Mouse (Mus musculus) midbrain, embryonic 13.5 days (tissue): ENCODE results near the gene Pdlim3. TPM values are rescaled to one million over a fixed set of nuclear protein-coding genes. Genes with fewer than 3 reads are reported as not detected.

ENCODE experiments used
- ATAC-seq: fragments of 200-750 bp; cut with Nextera tagmentation; 2 replicates; pipeline ENCODE4 v1.8.0; 2017; ENCODE audit warnings: mild to moderate bottlenecking, moderate TSS enrichment, moderate library complexity
- H3K27ac ChIP-seq: fragments of 300-500 bp; sonication (generic); 2 replicates; pipeline ENCODE4 v1.5.1; 2015; ENCODE audit warnings: inconsistent platforms, mild to moderate bottlenecking, moderate library complexity
- H3K27me3 ChIP-seq: fragments of 300-500 bp; sonication (generic); 2 replicates; pipeline ENCODE4 v1.6.1; 2015; ENCODE audit warnings: mild to moderate bottlenecking, inconsistent platforms
- H3K36me3 ChIP-seq: fragments of 300-500 bp; sonication (generic); 2 replicates; pipeline ENCODE4 v1.6.1; 2015; ENCODE audit warnings: mild to moderate bottlenecking, inconsistent platforms
- H3K4me1 ChIP-seq: fragments of 300-500 bp; sonication (generic); replicated peaks from 2 replicates; pipeline ENCODE4 v1.6.1; 2015; ENCODE audit warnings: inconsistent platforms
- H3K4me2 ChIP-seq: fragments of 300-500 bp; sonication (generic); replicated peaks from 2 replicates; pipeline ENCODE4 v1.6.1; 2015; ENCODE audit warnings: moderate library complexity, mild to moderate bottlenecking, inconsistent platforms
- H3K4me3 ChIP-seq: fragments of 300-500 bp; sonication (generic); replicated peaks from 2 replicates; pipeline ENCODE4 v1.5.1; 2015; ENCODE audit warnings: mild to moderate bottlenecking, inconsistent platforms
- H3K9ac ChIP-seq: fragments of 300-500 bp; sonication (generic); replicated peaks from 2 replicates; pipeline ENCODE4 v1.6.1; 2015; ENCODE audit warnings: mild to moderate bottlenecking, inconsistent platforms
- H3K9me3 ChIP-seq: fragments of 300-500 bp; sonication (generic); 2 replicates; pipeline ENCODE4 v1.6.1; 2016; ENCODE audit warnings: mild to moderate bottlenecking, inconsistent platforms
- WGBS: fragments of 180-500 bp; shearing (Covaris S2); methylation state at CpG from one replicate; pipeline ENCODE4 v1.1.7; 2015; 5-methylcytosine and 5-hydroxymethylcytosine counted together
- polyA plus RNA-seq: library from polyadenylated mRNA; unstranded; fragments of >200 nt; fragmentation: Nextera tagmentation; extraction: Ambion mirVana; gene quantifications from 2 replicates; pipeline ENCODE4 v1.2.1, GENCODE M21; 2015

Pdlim3 gene
- polyA plus RNA-seq, 1 experiment from 2014 or later, result 20.5 TPM

GRCm38 (mm10) chr8:45905591-45906250 is 20.5 kb downstream of the Pdlim3 start:
- Histone ChIP-seq H3K9ac (no peak overlapping the region), H3K4me3 (no peak overlapping the region), H3K27ac (no peak overlapping the region), H3K36me3 (no peaks in the 10 kb centered on the region), H3K9me3 (no peaks in the 10 kb centered on the region), H3K4me1 (peaks cover 7% of the 10 kb centered on the region; the same call in 1 of the 2 replicates), H3K27me3 (no peaks in the 10 kb centered on the region), H3K4me2 (no peak overlapping the region)
- WGBS, result 74% methylated on average over 7 of the region's 7 CpGs
- ATAC-seq, result no peak

GRCm38 (mm10) chr8:45906251-45906619 is 21.0 kb downstream of the Pdlim3 start:
- Histone ChIP-seq H3K27ac (no peak overlapping the region), H3K4me1 (peaks cover 7% of the 10 kb centered on the region; the same call in 1 of the 2 replicates), H3K4me2 (no peak overlapping the region), H3K4me3 (no peak overlapping the region), H3K36me3 (no peaks in the 10 kb centered on the region), H3K9me3 (no peaks in the 10 kb centered on the region), H3K27me3 (no peaks in the 10 kb centered on the region), H3K9ac (no peak overlapping the region)
- 81% methylated on average over 4 of the region's 4 CpGs for WGBS
- no peak for ATAC-seq

GRCm38 (mm10) chr8:45913707-45914106 is 28.4 kb downstream of the Pdlim3 start:
- no peaks in the 10 kb centered on the region for H3K9me3 ChIP-seq
- WGBS, result 93% methylated on average over 11 of the region's 11 CpGs

GRCm38 (mm10) chr8:45916496-45916895 is 31.2 kb downstream of the Pdlim3 start:
- Histone ChIP-seq H3K27ac (no peak overlapping the region), H3K4me3 (no peak overlapping the region), H3K9ac (no peak overlapping the region), H3K27me3 (no peaks in the 10 kb centered on the region), H3K4me1 (no peaks in the 10 kb centered on the region), H3K9me3 (no peaks in the 10 kb centered on the region), H3K36me3 (no peaks in the 10 kb centered on the region), H3K4me2 (no peak overlapping the region)
- 85% methylated on average over 3 of the region's 3 CpGs for WGBS
- no peak for ATAC-seq

More at GRCm38 (mm10) chr8:45913707-45914106, 28.4 kb downstream of the Pdlim3 start:
- Histone ChIP-seq H3K27me3 (no peaks in the 10 kb centered on the region), H3K4me1 (peaks cover 5% of the 10 kb centered on the region; the same call in 1 of the 2 replicates), H3K4me3 (no peak overlapping the region), H3K36me3 (no peaks in the 10 kb centered on the region), H3K4me2 (no peak overlapping the region), H3K27ac (no peak overlapping the region), H3K9ac (no peak overlapping the region)
- no peak for ATAC-seq

- Histone ChIP-seq H3K27me3 (no peaks in the 10 kb centered on the region), H3K9me3 (no peaks in the 10 kb centered on the region), H3K27ac (no peak overlapping the region), H3K4me3 (no peak overlapping the region), H3K36me3 (no peaks in the 10 kb centered on the region), H3K4me2 (no peak overlapping the region), H3K4me1 (no peaks in the 10 kb centered on the region), H3K9ac (no peak overlapping the region)
- 79% methylated on average over 20 of the region's 20 CpGs for WGBS
- ATAC-seq, result no peak
Measured at GRCm38 (mm10) chr8:45917040-45917679, 31.9 kb downstream of the Pdlim3 start.

- Histone ChIP-seq H3K4me3 (no peak overlapping the region), H3K4me2 (no peak overlapping the region), H3K9me3 (no peaks in the 10 kb centered on the region), H3K36me3 (no peaks in the 10 kb centered on the region), H3K27me3 (no peaks in the 10 kb centered on the region), H3K9ac (no peak overlapping the region), H3K27ac (no peak overlapping the region), H3K4me1 (no peaks in the 10 kb centered on the region)
- no peak for ATAC-seq
- WGBS, result 87% methylated on average over 15 of the region's 15 CpGs
Measured at GRCm38 (mm10) chr8:45918891-45919290, 33.6 kb downstream of the Pdlim3 start.

GRCm38 (mm10) chr8:45920392-45920791 is 35.1 kb downstream of the Pdlim3 start:
- Histone ChIP-seq H3K4me1 (no peaks in the 10 kb centered on the region), H3K9ac (no peak overlapping the region), H3K27ac (no peak overlapping the region), H3K4me2 (no peak overlapping the region), H3K27me3 (no peaks in the 10 kb centered on the region), H3K36me3 (no peaks in the 10 kb centered on the region), H3K9me3 (no peaks in the 10 kb centered on the region), H3K4me3 (no peak overlapping the region)
- WGBS, result 92% methylated on average over 7 of the region's 7 CpGs
- no peak for ATAC-seq

- Histone ChIP-seq H3K27me3 (no peaks in the 10 kb centered on the region), H3K4me3 (no peak overlapping the region), H3K27ac (no peak overlapping the region), H3K4me1 (no peaks in the 10 kb centered on the region), H3K4me2 (no peak overlapping the region), H3K9ac (no peak overlapping the region), H3K36me3 (no peaks in the 10 kb centered on the region), H3K9me3 (no peaks in the 10 kb centered on the region)
- 97% methylated on average over 7 of the region's 7 CpGs for WGBS
- no peak for ATAC-seq
Measured at GRCm38 (mm10) chr8:45922116-45922515, 36.9 kb downstream of the Pdlim3 start.

- WGBS, result under 1% methylated on average over 23 of the region's 23 CpGs
- ATAC-seq, result peak; percentile 94
- H3K4me2 ChIP-seq, result peak within 1 kb of the TSS; percentile 61
- H3K9ac ChIP-seq, result peak within 1 kb of the TSS; percentile 50
- H3K4me1 ChIP-seq, result no peaks in the 10 kb centered on the region
- H3K27ac ChIP-seq, result no peak within 1 kb of the TSS
- H3K4me3 ChIP-seq, result peak within 1 kb of the TSS; percentile 42
- H3K9me3 ChIP-seq, result peaks cover 11% of the 10 kb centered on the region; the same call in 1 of the 2 replicates
- H3K27me3 ChIP-seq, result peaks cover 11% of the 10 kb centered on the region
- no peaks in the 10 kb centered on the region for H3K36me3 ChIP-seq
Measured at GRCm38 (mm10) chr8:45934582-45935014, 49.3 kb downstream of the Pdlim3 start, which contains the start of gene Ccdc110. TSS of gene Ccdc110 (plus strand) at chr8:45934619.

GRCm38 (mm10) chr8:45936986-45937385 is 51.7 kb downstream of the Pdlim3 start:
- no peaks in the 10 kb centered on the region for H3K36me3 ChIP-seq
- no peak overlapping the region for H3K4me2 ChIP-seq
- peaks cover 11% of the 10 kb centered on the region for H3K27me3 ChIP-seq
- ATAC-seq, result no peak
- H3K4me1 ChIP-seq, result no peaks in the 10 kb centered on the region
- 86% methylated on average over 9 of the region's 9 CpGs for WGBS
- no peak overlapping the region for H3K9ac ChIP-seq
- H3K4me3 ChIP-seq, result no peak overlapping the region
- no peaks in the 10 kb centered on the region for H3K9me3 ChIP-seq
- H3K27ac ChIP-seq, result no peak overlapping the region

GRCm38 (mm10) chr8:45946283-45946682 is 61.0 kb downstream of the Pdlim3 start:
- no peak for ATAC-seq
- H3K4me2 ChIP-seq, result no peak overlapping the region
- H3K9ac ChIP-seq, result no peak overlapping the region
- H3K4me1 ChIP-seq, result no peaks in the 10 kb centered on the region
- no peaks in the 10 kb centered on the region for H3K27me3 ChIP-seq
- H3K9me3 ChIP-seq, result no peaks in the 10 kb centered on the region
- no peak overlapping the region for H3K27ac ChIP-seq
- H3K36me3 ChIP-seq, result no peaks in the 10 kb centered on the region
- no peak overlapping the region for H3K4me3 ChIP-seq
- WGBS, result 84% methylated on average over 4 of the region's 4 CpGs

GRCm38 (mm10) chr8:45950622-45951021 is 65.4 kb downstream of the Pdlim3 start:
- H3K27ac ChIP-seq, result no peak overlapping the region
- no peaks in the 10 kb centered on the region for H3K36me3 ChIP-seq
- H3K27me3 ChIP-seq, result no peaks in the 10 kb centered on the region
- no peak overlapping the region for H3K4me3 ChIP-seq
- WGBS, result 47% methylated on average over 2 of the region's 2 CpGs
- no peak overlapping the region for H3K9ac ChIP-seq
- ATAC-seq, result no peak
- H3K9me3 ChIP-seq, result no peaks in the 10 kb centered on the region
- H3K4me2 ChIP-seq, result no peak overlapping the region
- H3K4me1 ChIP-seq, result no peaks in the 10 kb centered on the region
